Mouse (Mus musculus) naive thymus-derived CD4-positive, alpha-beta T cell, adult 2 months (primary cell): ENCODE results near the gene Hpcal1.
"Not testable (repeated sequence)": the region's sequence is repeated elsewhere in the genome, so short reads cannot be mapped to it uniquely, and the experiment has no call there.

Experiments
- DNase-seq: peaks from one replicate; pipeline ENCODE4 v3.0.0-alpha.2; 2011; ENCODE audit warnings: low read depth

Hpcal1 gene

GRCm38 (mm10) chr12:17740226-17740625, 49.6 kb downstream of the Hpcal1 start:
- no peak for DNase-seq

- DNase-seq = no peak
Observed at GRCm38 (mm10) chr12:17741637-17742364, 51.1 kb downstream of the Hpcal1 start.

GRCm38 (mm10) chr12:17742571-17743321, 52.1 kb downstream of the Hpcal1 start:
- no peak for DNase-seq

- no peak for DNase-seq
Observed at GRCm38 (mm10) chr12:17745431-17745830, 54.8 kb downstream of the Hpcal1 start.

GRCm38 (mm10) chr12:17746725-17747124, 56.1 kb downstream of the Hpcal1 start:
- DNase-seq = no peak

GRCm38 (mm10) chr12:17747191-17748154, 56.8 kb downstream of the Hpcal1 start:
- DNase-seq = no peak

- no peak for DNase-seq
Observed at GRCm38 (mm10) chr12:17748155-17748529, 57.5 kb downstream of the Hpcal1 start.

- no peak for DNase-seq
Observed at GRCm38 (mm10) chr12:17749784-17750183, 59.1 kb downstream of the Hpcal1 start.

GRCm38 (mm10) chr12:17750500-17750899, 59.8 kb downstream of the Hpcal1 start:
- DNase-seq = peak; percentile 27

GRCm38 (mm10) chr12:17752828-17753227, 62.2 kb downstream of the Hpcal1 start:
- DNase-seq = no peak

- DNase-seq = no peak
Observed at GRCm38 (mm10) chr12:17754771-17755170, 64.1 kb downstream of the Hpcal1 start.

GRCm38 (mm10) chr12:17756891-17757290, 66.2 kb downstream of the Hpcal1 start:
- DNase-seq = no peak

- no peak for DNase-seq
Observed at GRCm38 (mm10) chr12:17762286-17762933, 71.8 kb downstream of the Hpcal1 start.

- no peak for DNase-seq
Observed at GRCm38 (mm10) chr12:17763054-17763453, 72.4 kb downstream of the Hpcal1 start.

- DNase-seq = no peak
Observed at GRCm38 (mm10) chr12:17764005-17764404, 73.3 kb downstream of the Hpcal1 start.

- not testable (repeated sequence) for DNase-seq
Observed at GRCm38 (mm10) chr12:17767567-17767966, 76.9 kb downstream of the Hpcal1 start.

GRCm38 (mm10) chr12:17769476-17770172, 79.0 kb downstream of the Hpcal1 start:
- DNase-seq = no peak

- no peak for DNase-seq
Observed at GRCm38 (mm10) chr12:17770538-17770937, 79.9 kb downstream of the Hpcal1 start.

- DNase-seq = not testable (repeated sequence)
Observed at GRCm38 (mm10) chr12:17773721-17774120, 83.1 kb downstream of the Hpcal1 start.

GRCm38 (mm10) chr12:17774842-17775241, 84.2 kb downstream of the Hpcal1 start:
- DNase-seq = not testable (repeated sequence)

GRCm38 (mm10) chr12:17778320-17778719, 87.7 kb downstream of the Hpcal1 start:
- peak; percentile 66 for DNase-seq
